Mouse (Mus musculus) megakaryocyte, embryonic 14.5 days (primary cell): ENCODE measurements at regions not wholly inside any gene's neighbourhood (a gene's known extent, or its start where the extent isn't known, plus 50 kb on each side); places are given as distances from the start of the nearest gene placed in this dataset.

ENCODE experiments used
- FLI1 ChIP-seq: IDR thresholded peaks from 2 replicates; pipeline ENCODE4 v1.6.1; 2012; ENCODE audit warnings: low read length, inconsistent platforms, mixed read lengths
- GATA1 ChIP-seq: IDR thresholded peaks from 3 replicates; pipeline ENCODE4 v1.6.1; 2012; ENCODE audit warnings: mixed read lengths, low read length, inconsistent platforms, borderline replicate concordance

- TF ChIP-seq GATA1 (no peak), FLI1 (no peak)
Observed at GRCm38 (mm10) chr4:105496176-105496575, 293.5 kb upstream of the Gm12728 start.
